Mouse (Mus musculus) erythroid progenitor cell, adult 5-6 weeks (primary cell): ENCODE data around the gene Fbn1. TPM values are rescaled to one million over a fixed set of nuclear protein-coding genes. Genes with fewer than 3 reads are reported as not detected.

Experiments
- ATAC-seq: replicated peaks from 2 replicates; pipeline ENCODE4 v1.8.0; 2016; ENCODE audit warnings: moderate number of reproducible peaks, mild to moderate bottlenecking, moderate TSS enrichment, inconsistent platforms; ENCODE audit not compliant: poor library complexity, low FRiP score, severe bottlenecking
- total RNA-seq, 2 experiments: library from RNA; stranded (forward) in 1 of 2; stranded (reverse) in 1 of 2; fragments of 150-400 nt in 1 of 2; fragments of 186-747, 209-891 nt in 1 of 2; gene quantifications; 2 replicates each; pipeline versions ENCODE4 v1.2.3 to v1.2.4; 2015 to 2017; ENCODE audit warnings: low replicate concordance in 2 of 2

The Fbn1 gene
- total RNA-seq, 2 experiments from 2014 or later = under 0.01 to 0.83 TPM

DNA sequence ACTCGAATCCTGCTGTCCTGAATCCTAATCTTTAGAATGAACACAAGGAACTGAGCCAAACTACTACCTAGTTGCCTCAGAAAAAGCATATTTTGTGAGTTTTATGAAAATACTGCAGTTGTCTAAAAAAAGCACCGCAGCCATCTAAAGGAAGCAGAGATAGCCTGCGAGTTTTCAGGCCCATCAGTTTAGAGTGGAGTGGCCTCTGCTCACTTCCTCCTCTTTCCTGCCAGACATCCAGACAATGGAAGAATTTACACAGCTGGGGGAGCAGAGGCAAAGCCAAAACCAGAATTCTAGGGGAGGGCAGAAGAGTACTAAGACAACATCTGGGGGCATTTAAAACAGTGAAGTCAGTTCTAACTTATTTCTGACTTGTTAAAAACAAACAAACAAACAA, 96.0 kb downstream of the Fbn1 start:
- no peak for ATAC-seq

DNA sequence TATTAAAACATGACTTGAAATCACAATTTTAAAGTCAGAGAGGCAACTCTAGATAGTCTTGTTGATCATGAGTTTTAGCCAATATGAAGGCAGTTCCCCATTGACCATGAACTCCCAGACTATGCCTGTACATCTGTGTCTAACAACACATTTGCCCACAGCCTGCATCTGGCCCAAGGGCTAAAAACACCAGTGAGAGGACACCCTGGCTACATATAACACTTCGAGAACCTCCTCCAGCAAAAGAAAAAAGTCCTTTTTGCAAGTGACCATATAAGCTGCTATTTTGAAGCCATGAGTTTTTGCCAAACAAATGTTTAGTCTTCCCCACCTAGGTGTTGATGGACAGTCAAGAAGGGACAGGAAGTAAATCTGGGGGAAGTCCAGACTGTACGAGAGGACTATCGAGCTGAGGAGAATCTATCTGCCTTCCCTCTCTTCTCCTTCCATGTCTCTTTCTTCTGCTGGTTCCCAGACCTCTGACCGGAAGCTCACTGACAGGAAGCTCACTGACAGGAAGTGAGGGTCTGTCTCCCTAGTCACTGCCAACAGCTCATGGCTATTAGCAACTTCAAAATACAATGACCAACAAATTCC, 103.2 kb downstream of the Fbn1 start:
- ATAC-seq = no peak

DNA sequence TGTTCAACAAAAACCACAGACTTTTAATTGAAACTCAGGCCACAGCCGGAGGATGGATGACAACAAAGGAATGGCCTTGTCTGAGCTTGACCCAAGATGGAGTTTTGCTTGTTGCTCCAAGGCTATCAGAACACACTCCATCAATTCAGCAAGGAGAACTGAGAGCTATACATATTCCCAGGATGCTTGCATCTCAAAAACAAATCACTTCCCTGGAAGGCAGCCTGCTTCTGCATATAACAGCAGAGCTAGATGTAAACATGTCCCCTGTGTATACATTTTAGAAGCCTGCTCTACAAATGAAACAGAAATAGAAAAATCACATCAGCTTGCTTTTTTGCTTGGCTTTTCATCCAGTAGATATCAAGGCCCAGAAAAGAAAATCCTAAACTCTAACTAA, 105.5 kb downstream of the Fbn1 start:
- no peak for ATAC-seq

DNA sequence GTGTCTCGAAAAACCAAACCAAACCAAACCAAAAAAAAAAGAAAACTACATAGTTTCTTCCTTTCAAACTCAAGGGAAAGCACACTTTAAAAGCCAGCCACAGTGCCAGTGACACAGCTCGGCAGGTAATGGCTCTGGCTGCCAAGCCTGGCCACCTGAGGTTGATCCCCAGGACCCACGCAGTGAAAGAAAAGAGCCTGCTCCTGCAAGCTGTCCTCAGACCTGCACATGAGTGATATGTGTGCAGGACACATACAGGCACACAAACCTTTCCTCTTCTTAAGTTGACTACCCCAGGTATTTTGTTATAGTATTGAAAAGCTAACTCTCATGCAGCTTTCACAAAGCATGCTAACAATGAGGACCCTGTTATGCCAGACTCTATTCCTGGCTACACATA, 107.7 kb downstream of the Fbn1 start:
- ATAC-seq = no peak

DNA sequence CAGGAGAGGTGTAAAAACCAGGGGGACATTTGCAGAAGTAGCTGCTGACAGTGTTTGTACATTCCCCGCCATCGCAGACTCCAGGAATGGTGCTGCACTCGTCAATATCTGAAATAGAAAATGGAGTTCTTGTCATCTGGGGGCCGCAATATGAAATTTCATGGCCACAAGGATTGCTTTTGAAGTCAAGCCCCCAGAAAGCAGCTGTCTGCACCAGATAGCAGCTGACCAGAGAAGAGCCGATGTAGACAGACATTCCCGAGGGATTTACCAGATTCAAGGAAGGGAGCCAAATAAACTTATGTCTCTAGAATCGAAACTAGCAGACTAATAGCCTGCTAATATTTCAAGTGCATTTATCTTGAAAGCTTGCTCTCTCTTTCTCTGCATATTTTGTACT, 110.0 kb downstream of the Fbn1 start:
- no peak for ATAC-seq

DNA sequence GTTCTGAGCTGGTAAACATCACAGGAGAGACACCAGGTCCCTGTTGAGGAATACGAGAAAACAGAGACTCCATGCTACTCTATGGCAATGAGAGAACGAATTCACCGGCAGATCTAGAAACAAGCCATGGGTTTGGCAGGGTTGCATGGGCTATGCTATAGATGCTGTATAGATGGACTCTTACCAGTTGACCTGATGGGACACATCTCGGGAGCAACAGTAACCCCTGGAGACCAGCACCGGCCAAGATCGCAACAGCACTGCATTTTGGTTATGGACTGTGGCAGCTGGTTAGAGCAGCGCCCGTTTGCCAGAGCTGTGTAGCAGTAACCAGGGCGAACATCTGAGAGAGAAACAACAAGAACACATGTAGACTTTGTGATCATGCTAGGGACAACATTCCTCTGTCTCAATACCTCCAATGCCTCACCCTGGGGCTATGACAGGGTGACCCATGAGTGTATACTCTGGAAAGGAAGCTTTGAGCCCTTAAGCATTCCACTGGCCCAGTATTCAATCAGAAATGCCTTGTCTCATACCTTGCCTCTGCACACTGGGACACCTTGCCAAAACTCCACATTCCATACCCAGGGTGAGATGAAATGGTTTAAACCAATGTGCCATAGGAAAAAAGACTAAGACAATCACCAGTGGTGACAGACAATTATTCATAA, 113.2 kb downstream of the Fbn1 start:
- ATAC-seq = no peak

DNA sequence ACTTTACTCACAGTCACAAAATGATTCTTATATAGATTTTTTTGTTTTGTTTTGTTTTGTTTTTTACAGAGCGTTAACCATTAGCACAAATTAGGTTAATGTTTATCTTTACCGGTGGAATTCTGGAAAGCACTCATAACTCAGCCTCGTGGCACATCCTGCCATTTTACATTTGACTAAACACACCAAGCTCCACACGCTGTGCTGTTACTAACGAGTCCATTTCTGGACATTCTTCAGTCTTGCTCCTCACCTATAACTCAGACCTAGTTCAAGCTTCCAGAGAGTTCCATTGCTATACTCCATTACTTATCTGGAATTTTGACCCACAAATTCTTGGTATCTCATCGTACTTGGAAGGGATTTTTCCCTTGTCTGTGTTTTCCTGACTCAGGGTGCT, 116.2 kb downstream of the Fbn1 start:
- ATAC-seq = no peak

DNA sequence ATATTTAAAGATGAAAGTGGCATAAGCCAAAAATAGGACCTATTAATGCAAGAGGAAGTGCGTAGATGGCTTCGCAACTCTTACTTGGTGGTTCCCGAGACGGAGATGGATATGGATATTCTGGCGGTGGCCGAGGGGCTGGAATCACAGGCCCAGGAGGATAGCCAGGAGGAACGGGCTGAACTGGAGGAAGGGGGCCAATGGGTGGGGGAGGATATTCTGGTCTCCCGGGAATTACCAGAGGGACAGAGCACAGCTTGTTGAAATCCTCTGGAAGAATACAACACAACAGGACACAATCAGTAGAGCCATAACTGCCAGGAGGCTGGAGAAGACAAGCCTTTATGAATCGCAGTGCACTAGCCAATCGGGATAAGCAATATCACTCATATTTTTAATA, 118.0 kb downstream of the Fbn1 start:
- no peak for ATAC-seq

DNA sequence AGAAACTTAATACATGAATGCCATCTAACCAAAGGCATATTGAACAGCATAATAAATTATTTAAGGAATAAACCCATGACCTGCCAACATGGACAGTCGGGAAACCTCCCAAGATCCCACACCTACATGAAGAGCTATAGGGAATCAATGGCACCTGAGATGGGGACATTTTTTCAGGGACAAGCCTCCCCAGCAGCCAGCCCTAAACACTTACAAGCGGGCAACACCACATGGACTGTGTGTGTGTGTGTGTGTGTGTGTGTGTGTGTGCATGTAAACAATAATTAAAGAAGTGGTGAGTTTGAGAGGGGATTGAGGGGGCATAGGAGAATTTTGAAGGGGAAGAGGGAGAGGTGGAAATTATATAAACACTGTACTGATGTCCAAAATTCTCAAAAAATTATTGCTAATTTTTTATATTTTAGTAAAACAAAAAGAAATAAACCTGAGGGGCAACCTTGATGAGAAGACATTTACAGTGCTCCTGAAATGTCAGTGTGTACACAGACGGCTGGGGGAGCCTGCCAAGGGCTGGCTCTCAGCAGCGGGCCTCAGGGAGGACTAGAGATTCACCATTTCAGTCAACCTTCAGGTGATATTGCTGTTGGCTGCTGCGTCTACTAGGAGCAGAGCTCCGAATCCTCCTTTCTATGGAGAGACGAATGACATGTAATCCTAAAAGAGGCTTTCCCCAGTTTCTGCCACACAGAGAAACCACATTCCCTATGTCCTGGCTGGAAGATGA, 121.4 kb downstream of the Fbn1 start:
- no peak for ATAC-seq

DNA sequence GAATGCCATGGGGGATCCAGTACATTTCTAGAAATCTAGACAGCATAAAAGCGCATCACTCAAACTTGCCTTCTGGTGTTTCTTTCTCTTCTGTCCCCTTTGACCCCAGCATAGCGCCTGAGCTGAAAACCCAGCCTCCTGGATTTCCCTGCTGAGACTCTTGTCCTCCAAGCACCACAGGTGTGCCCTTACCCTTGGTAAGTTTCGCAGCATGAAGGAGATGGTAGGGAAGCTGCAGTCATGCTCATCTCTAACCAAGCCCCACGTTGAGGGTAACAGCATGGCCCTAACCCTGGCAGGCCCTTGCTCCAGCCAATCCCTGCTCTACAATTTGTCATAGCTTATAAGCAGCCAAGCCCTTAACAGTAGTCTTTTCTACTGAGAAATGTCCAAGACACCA, 122.9 kb downstream of the Fbn1 start:
- no peak for ATAC-seq

DNA sequence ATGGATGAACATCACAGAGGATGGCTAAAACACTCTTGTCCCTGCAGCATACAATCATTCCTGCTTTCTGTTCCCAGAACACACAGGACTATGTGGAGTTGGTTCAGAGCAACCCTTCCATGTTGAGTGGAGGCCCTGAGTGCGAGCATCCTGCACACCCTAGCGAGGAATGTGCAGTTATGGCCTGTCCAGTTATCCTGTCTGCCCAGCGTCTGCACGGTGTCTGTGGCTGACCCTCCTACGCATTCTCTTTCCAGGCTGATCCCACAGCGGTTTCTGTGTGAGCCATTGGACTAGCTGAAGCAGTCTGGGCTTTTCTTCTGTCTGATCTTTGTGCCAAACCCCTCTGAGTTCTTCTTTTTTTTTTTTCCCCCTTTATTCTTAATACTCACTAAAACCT, 123.4 kb downstream of the Fbn1 start:
- no peak for ATAC-seq

DNA sequence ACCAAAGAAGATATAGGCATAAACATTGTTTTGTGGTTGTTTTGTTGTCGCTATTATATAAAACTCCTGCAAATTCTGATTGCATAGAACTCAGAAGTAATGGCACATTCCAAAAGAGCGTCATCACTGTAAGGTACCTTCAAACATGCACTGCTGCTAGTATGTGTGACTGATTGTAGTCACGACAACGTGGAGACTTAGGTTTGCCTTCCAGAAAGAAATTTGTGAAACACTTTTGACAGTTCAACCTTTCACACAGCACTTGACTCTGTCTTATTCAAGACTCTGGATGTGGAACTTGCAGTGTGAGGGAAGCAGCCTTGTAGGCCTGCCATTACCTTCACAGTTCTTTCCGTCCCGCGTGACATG, 124.5 kb downstream of the Fbn1 start:
- no peak for ATAC-seq

DNA sequence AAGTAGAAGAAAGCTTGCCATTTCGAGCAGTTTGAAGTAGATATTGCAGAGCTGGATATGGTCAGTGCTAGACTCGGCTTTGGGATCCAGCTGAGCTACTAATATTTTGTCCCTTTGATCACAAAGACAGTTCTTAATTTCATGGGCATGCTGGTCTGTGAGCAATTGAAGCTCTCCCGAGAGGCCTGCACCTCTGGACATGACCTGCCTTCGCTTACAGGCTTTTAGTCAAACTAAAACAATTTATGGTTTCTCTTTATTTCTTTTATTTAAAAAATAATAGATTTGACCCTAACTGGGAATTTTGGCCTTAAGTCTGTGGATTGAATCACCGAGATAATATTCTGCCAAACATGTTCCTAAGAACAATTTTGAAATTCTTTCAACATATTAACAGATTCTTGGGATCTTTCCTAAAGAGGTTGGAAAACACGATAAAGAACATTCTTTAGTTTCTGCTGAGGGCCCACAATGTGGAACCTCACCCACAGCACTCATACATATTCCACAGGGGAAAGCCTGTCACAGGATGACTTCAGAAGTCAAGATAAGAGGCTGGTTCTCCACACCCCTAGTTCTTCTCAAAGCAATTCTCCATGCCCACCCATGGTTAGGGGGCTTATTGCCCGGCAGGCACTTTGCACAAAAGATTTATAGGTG, 125.0 kb downstream of the Fbn1 start:
- no peak for ATAC-seq

DNA sequence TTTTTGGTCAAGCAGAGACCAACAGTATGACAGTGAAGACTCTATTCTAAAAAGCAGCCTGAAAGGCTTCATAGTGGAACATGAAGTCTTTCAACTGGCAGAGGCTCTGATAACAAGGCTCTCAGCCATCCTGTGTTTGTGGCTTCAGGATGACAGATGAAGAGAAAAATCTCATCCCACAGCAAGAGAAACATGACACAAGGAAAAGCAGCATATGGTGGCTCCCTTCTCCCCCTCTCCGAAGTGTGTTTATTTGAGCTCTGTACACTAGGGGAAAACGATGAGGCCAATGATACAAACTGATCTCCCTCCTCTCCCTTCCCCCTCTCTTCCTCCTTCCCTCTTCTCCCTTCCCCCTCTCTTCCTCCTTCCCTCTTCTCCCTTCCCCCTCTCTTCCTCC, 127.7 kb downstream of the Fbn1 start:
- no peak for ATAC-seq

DNA sequence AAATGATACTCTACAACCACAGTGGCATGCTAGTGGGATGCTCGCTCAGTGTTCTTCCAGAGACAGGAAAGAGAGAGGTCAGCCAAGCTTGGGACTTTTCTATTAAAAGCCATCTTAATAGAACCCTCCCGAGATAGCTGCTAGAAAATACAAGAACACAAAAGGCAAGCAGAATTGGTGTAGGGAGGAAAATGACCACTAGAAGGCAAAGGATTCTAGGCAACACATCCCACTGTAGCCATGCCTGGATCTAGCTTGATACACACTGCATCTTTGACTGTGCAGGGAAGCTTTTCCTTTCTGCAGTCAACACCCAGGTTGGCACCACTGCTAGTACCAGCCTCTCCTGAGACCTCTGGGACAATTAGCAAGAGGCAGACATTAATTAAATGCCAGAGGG, 128.6 kb downstream of the Fbn1 start:
- no peak for ATAC-seq

DNA sequence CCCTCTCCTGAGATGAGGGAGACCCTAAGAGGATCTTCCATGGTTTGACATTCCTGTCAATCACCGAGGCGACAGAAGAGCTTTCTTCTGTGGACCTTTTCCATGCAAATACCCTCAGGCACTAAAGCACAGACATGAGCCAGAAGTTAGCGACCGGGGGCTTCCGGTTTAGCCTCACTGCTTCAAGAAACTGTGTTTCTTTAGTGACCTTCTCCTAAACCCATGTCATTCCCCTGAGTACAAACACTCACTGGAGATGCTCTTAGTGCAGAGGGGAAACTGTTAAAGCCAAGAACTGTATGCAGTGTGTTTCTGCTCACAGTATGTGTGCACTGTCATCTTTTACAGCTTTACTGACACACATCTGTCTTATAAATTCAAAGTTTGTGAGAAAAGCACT, 131.9 kb downstream of the Fbn1 start:
- no peak for ATAC-seq

DNA sequence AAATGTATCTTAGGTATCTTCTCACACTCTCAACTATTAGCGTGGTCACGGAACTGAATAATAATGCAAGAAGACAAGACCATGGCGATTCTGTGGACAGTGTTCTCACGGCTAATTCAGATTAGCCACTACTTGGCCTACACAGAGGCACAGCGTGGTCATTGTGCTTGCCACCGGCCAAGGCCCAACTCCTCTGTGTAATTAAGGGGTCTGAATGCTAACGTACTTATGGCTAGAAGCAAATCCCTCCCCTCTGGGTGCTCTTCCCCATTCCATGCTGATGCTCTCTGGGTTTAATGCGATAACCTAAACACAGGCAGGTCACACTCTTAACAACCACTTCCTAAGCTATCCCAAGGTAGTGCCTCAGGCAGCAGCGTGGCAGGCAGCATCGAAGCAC, 132.5 kb downstream of the Fbn1 start:
- no peak for ATAC-seq

DNA sequence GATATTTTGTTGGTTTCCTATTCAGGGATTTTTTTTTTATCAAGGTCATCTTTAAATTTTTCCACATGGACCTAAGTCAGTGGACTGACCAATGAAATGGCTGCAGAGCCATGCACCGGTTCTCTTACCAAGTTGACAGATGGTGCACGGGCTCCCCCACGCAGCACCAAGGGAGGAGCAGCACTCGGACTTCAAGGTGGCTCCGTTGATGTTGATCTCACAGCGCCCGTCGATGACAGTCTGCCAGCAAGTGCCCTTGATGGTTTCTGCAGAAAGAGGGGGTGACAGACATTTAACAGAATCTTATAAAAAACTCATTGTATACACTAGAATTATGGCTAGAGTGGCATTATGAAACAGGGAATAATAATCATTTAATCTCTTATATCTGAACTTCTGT, 138.1 kb downstream of the Fbn1 start:
- ATAC-seq = no peak

DNA sequence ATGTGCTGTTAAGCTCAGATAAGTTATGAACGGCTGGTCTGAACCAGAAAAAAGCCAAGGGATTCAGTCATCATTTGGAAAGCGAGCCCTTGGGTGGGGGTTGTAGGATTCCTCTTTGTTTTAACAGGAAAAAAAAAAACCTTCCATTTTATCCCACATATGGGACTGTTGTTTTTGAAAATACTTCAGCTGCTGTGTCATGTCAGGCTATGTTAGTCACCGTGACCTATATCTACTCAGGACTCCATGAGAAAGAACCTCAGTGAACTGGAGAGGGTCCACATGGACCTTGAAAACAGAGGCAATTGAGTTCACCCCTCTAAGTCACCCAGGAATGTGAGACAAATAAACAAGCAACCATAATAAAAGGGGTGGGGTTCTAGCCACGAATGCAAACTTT, 139.2 kb downstream of the Fbn1 start:
- no peak for ATAC-seq

DNA sequence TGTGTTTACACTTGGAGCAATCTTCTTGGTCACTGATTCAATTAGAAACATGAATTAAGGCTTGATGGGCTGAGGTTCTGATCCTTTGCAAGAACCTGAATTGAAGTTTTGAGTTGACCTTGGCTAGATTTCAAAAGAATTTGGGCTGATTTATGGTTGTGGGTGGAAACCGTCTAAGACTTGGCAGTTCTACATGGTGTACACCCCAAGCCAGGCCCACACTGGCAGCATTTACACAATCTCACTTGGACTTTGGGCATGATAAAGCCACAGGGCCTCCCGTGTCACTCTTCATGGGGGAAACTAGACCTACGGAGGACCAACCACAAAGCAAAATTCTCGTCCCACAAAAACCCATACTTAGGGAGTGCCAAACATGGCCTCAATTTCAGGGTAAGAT, 146.1 kb downstream of the Fbn1 start:
- no peak for ATAC-seq

DNA sequence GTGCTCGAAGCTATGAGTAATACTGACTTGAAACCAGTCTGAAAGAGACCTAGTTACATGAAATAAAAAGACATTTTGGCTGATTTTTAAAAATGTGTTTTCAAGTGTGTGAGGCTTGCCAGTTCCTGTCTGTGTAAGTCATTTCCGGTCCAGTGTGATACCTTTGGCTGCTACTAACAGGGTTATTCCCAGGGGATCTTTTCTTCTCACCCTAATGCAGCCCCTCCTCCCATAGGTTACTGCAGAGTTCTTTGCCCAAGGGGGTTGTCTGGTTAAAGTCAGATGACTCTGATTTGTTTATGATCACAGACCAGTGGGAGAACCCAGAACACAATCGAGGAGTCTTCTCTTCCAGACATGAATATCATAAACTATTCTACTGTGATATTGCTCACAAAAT, 151.3 kb downstream of the Fbn1 start:
- no peak for ATAC-seq
